Mouse (Mus musculus) midbrain, embryonic 14.5 days (tissue): ENCODE data around the gene St3gal5. TPM values are rescaled to one million over a fixed set of nuclear protein-coding genes. Genes with fewer than 3 reads are reported as not detected.
A peak's percentile ranks its signal among the peaks of the same experiment; 100 is the strongest.

Experiments
- ATAC-seq: fragments of 200-750 bp; cut with Nextera tagmentation; 2 replicates; pipeline ENCODE4 v1.8.0; 2017; ENCODE audit warnings: moderate number of reproducible peaks, moderate library complexity; ENCODE audit not compliant: low FRiP score, low TSS enrichment
- DNase-seq: peaks from one replicate; pipeline ENCODE4 v3.0.0-alpha.2; 2015
- H3K27ac ChIP-seq: fragments of 300-500 bp; sonication (generic); replicated peaks from 2 replicates; pipeline ENCODE4 v1.5.1; 2014; ENCODE audit warnings: mild to moderate bottlenecking, low read depth, low read length, moderate library complexity
- H3K27me3 ChIP-seq: fragments of 300-500 bp; sonication (generic); 2 replicates; pipeline ENCODE4 v1.6.1; 2014; ENCODE audit warnings: low read length, control low read depth, mixed read lengths; ENCODE audit not compliant: control insufficient read depth, insufficient read depth
- H3K36me3 ChIP-seq: fragments of 300-500 bp; sonication (generic); 2 replicates; pipeline ENCODE4 v1.6.1; 2014; ENCODE audit warnings: low read length, control low read depth; ENCODE audit not compliant: control insufficient read depth, insufficient read depth
- H3K4me1 ChIP-seq: fragments of 300-500 bp; sonication (generic); 2 replicates; pipeline ENCODE4 v1.6.1; 2014; ENCODE audit warnings: mild to moderate bottlenecking, antibody characterized with exemption, low read length, control low read depth; ENCODE audit not compliant: control insufficient read depth, insufficient read depth
- H3K4me2 ChIP-seq: fragments of 300-500 bp; sonication (generic); 2 replicates; pipeline ENCODE4 v1.6.1; 2014; ENCODE audit warnings: mild to moderate bottlenecking, low read length, moderate library complexity
- H3K4me3 ChIP-seq: fragments of 300-500 bp; sonication (generic); replicated peaks from 2 replicates; pipeline ENCODE4 v1.5.1; 2014; ENCODE audit warnings: low read depth, low read length
- H3K9ac ChIP-seq: fragments of 300-500 bp; sonication (generic); replicated peaks from 2 replicates; pipeline ENCODE4 v1.6.1; 2014; ENCODE audit warnings: mild to moderate bottlenecking, low read length, moderate library complexity
- H3K9me3 ChIP-seq: fragments of 300-500 bp; sonication (generic); 2 replicates; pipeline ENCODE4 v1.6.1; 2016; ENCODE audit warnings: low read length, control low read depth, mixed read lengths; ENCODE audit not compliant: control insufficient read depth
- WGBS: fragments of 180-500 bp; shearing (Covaris S2); extraction: QIAGEN DNeasy Blood & Tissue Kit; methylation state at CpG from one replicate; pipeline ENCODE4 v1.1.7; 2014; 5-methylcytosine and 5-hydroxymethylcytosine counted together
- polyA plus RNA-seq: library from polyadenylated mRNA; unstranded; fragments of >200 nt; fragmentation: Nextera tagmentation; extraction: Ambion mirVana; gene quantifications from 2 replicates; pipeline ENCODE4 v1.2.1, GENCODE M21; 2014

Gene St3gal5
- polyA plus RNA-seq, 1 experiment from 2014 or later = 49.8 TPM

- ATAC-seq = no peak
- Histone ChIP-seq H3K27me3 (no peaks in the 10 kb centered on the region), H3K36me3 (no peaks in the 10 kb centered on the region)
Observed at GRCm38 (mm10) chr6:72089865-72090264, 7.5 kb upstream of the St3gal5 start.

DNA sequence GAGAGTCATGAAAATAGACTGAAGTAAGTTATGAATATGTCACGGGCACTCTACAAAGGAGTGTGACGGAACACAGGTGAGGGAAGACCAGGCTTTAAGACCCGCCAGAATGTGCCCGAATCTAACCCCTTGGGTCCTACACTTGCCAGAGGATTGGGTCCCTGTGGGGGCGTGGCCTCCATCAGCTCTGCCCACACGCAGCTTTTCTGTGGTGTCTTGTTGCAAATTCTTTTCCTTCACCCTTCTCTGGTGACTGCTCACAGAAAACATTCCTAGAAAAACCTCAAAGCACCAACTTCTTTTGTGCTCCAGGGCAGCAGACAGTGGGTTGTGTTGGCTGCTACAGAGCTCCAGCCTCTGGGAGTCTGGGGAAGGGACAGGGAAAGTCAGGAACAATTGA is 6.4 kb upstream of the St3gal5 start:
- Histone ChIP-seq H3K27ac (no peak overlapping the region), H3K4me3 (no peak overlapping the region), H3K27me3 (no peaks in the 10 kb centered on the region), H3K9ac (no peak overlapping the region), H3K36me3 (no peaks in the 10 kb centered on the region), H3K9me3 (no peaks in the 10 kb centered on the region), H3K4me2 (no peak overlapping the region), H3K4me1 (no peaks in the 10 kb centered on the region)
- ATAC-seq (no peak), DNase-seq (peak; percentile 8)
- WGBS = 49% methylated on average over 6 of the region's 6 CpGs

More at GRCm38 (mm10) chr6:72089865-72090264, 7.5 kb upstream of the St3gal5 start:
- no peak for DNase-seq
- Histone ChIP-seq H3K4me3 (no peak overlapping the region), H3K4me1 (no peaks in the 10 kb centered on the region), H3K27ac (no peak overlapping the region), H3K9ac (no peak overlapping the region), H3K9me3 (no peaks in the 10 kb centered on the region), H3K4me2 (no peak overlapping the region)
- WGBS = 94% methylated on average over 5 of the region's 5 CpGs

DNA sequence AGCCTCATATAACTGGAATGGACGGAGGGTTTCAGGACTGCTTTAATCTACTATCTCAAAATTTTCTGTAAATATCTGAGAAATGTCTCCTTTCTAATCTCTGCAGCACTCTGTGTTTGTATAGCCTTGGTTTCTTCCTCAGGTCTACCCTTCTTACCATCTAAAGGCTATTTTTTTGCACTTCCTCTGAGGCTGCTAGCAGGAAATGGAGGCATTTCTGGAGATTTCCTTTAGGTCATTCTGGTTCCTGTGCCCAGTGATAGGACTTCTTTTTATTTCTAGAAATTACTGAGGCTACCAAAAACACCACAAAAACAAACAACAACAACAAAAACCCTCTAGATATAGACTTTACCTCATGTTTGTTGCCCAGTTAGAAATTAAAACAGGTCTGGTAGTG is 4.3 kb upstream of the St3gal5 start:
- Histone ChIP-seq H3K9me3 (no peaks in the 10 kb centered on the region), H3K9ac (no peak overlapping the region), H3K4me3 (no peak overlapping the region), H3K4me1 (0 out of 2 replicates have a peak, but pooled peaks cover 1% of the 10 kb centered on the region), H3K27me3 (no peaks in the 10 kb centered on the region), H3K36me3 (no peaks in the 10 kb centered on the region), H3K27ac (no peak overlapping the region), H3K4me2 (no peak overlapping the region)
- WGBS = 95% methylated on average over 1 of the region's 1 CpGs
- DNase-seq = no peak
- no peak for ATAC-seq

GRCm38 (mm10) chr6:72096217-72096616 is 1.2 kb upstream of the St3gal5 start:
- H3K4me3 ChIP-seq = no peak overlapping the region
- H3K36me3 ChIP-seq = no peaks in the 10 kb centered on the region
- H3K4me2 ChIP-seq = no peak overlapping the region
- ATAC-seq (no peak), DNase-seq (no peak)
- no peaks in the 10 kb centered on the region for H3K27me3 ChIP-seq
- 84% methylated on average over 5 of the region's 5 CpGs for WGBS
- H3K9ac ChIP-seq = no peak overlapping the region
- peaks cover 25% of the 10 kb centered on the region for H3K4me1 ChIP-seq
- no peak overlapping the region for H3K27ac ChIP-seq
- no peaks in the 10 kb centered on the region for H3K9me3 ChIP-seq

DNA sequence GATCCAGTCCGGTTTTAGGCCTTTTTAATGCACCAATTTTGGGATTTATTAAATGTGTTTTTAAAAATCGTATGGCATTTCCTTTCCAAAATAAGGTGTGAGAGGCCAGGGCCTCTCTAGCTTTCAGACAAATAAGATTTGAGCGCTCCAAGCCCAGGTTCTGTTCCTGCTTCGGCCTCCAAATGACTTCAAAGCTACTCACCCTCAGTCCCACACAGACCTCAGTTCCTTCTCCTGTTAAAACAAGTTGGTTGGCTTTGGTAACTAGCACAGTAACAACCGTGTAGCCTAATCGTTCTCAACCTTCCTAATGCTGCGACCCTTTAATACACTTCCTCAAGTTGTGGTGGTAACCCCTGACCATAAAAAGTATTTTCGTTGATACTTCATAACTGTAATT is 723 bp upstream of the St3gal5 start:
- 61% methylated on average over 8 of the region's 8 CpGs for WGBS
- Histone ChIP-seq H3K9ac (no peak overlapping the region), H3K4me2 (peak overlapping the region; percentile 82), H3K36me3 (no peaks in the 10 kb centered on the region), H3K4me1 (peaks cover 25% of the 10 kb centered on the region), H3K4me3 (peak overlapping the region; percentile 86), H3K9me3 (no peaks in the 10 kb centered on the region), H3K27ac (no peak overlapping the region), H3K27me3 (no peaks in the 10 kb centered on the region)
- DNase-seq (peak; percentile 6), ATAC-seq (no peak)

GRCm38 (mm10) chr6:72098021-72098655 is 746 bp downstream of the St3gal5 start:
- Histone ChIP-seq H3K36me3 (no peaks in the 10 kb centered on the region), H3K9me3 (no peaks in the 10 kb centered on the region), H3K4me2 (peak overlapping the region; percentile 82), H3K9ac (peak overlapping the region; percentile 90), H3K4me1 (peaks cover 25% of the 10 kb centered on the region), H3K4me3 (peak overlapping the region; percentile 86), H3K27me3 (no peaks in the 10 kb centered on the region), H3K27ac (peak overlapping the region; percentile 84)
- ATAC-seq (no peak), DNase-seq (peak; percentile 43)
- WGBS = 4% methylated on average over 15 of the region's 15 CpGs

GRCm38 (mm10) chr6:72098691-72099090 is 1.3 kb downstream of the St3gal5 start:
- DNase-seq = peak; percentile 70
- WGBS = 18% methylated on average over 2 of the region's 2 CpGs
- H3K27ac ChIP-seq = no peak overlapping the region
- H3K9ac ChIP-seq = peak overlapping the region; percentile 90
- peak overlapping the region; percentile 82 for H3K4me2 ChIP-seq
- no peaks in the 10 kb centered on the region for H3K9me3 ChIP-seq
- peaks cover 25% of the 10 kb centered on the region for H3K4me1 ChIP-seq
- ATAC-seq = no peak
- H3K27me3 ChIP-seq = no peaks in the 10 kb centered on the region
- peak overlapping the region; percentile 86 for H3K4me3 ChIP-seq
- no peaks in the 10 kb centered on the region for H3K36me3 ChIP-seq

GRCm38 (mm10) chr6:72099281-72099680 is 1.9 kb downstream of the St3gal5 start:
- H3K9ac ChIP-seq = peak overlapping the region; percentile 90; the same call in 1 of the 2 replicates
- ATAC-seq (no peak), DNase-seq (no peak)
- 76% methylated on average over 3 of the region's 3 CpGs for WGBS
- H3K27ac ChIP-seq = no peak overlapping the region
- peak overlapping the region; percentile 86 for H3K4me3 ChIP-seq
- no peaks in the 10 kb centered on the region for H3K9me3 ChIP-seq
- H3K27me3 ChIP-seq = no peaks in the 10 kb centered on the region
- peaks cover 25% of the 10 kb centered on the region for H3K4me1 ChIP-seq
- H3K4me2 ChIP-seq = peak overlapping the region; percentile 82
- H3K36me3 ChIP-seq = no peaks in the 10 kb centered on the region

DNA sequence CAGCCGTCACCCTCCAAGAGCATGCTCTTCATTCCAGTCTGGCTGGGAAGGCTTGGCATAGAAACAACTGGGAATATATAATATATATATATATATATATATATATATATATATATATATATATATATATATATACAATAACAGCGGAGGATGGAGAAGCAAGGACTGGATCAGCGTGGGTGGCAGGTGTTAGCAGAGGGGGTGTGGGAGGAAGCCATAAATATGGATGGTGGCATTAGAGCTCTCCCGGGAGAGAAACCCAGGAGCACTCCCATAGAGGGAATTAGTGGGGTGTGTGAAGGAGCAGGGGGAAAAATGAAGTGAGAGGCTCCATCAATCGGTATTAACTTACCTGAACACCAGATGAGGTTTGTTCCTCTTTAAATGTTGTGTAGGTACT is 2.8 kb downstream of the St3gal5 start:
- ATAC-seq (no peak), DNase-seq (no peak)
- Histone ChIP-seq H3K36me3 (no peaks in the 10 kb centered on the region), H3K4me2 (no peak overlapping the region), H3K9me3 (no peaks in the 10 kb centered on the region), H3K27me3 (no peaks in the 10 kb centered on the region), H3K27ac (no peak overlapping the region), H3K4me1 (peaks cover 25% of the 10 kb centered on the region), H3K9ac (no peak overlapping the region), H3K4me3 (no peak overlapping the region)
- 66% methylated on average over 5 of the region's 5 CpGs for WGBS
